Mouse (Mus musculus) thymus, postnatal 25 days (tissue): Measurements from ENCODE around the gene Zfp488.
A peak's percentile ranks its signal among the peaks of the same experiment; 100 is the strongest.

Experiments
- DNase-seq: peaks from one replicate; pipeline ENCODE4 v3.0.0; 2022

Gene Zfp488

GRCm38 (mm10) chr14:33942222-33942621, 36.3 kb downstream of the Zfp488 start:
- DNase-seq, result no peak

GRCm38 (mm10) chr14:33940739-33941138, 37.8 kb downstream of the Zfp488 start, which contains the start of gene Gdf2:
Gene Gdf2 (plus strand): TSS chr14:33941039.
- DNase-seq, result no peak

- no peak for DNase-seq
These were observed 39.4 kb downstream of the Zfp488 start for GRCm38 (mm10) chr14:33939117-33939516.

- no peak for DNase-seq
These were observed 44.7 kb downstream of the Zfp488 start for GRCm38 (mm10) chr14:33933778-33934317.

- DNase-seq, result peak; percentile 20
These were observed 45.4 kb downstream of the Zfp488 start for GRCm38 (mm10) chr14:33932935-33933703.

GRCm38 (mm10) chr14:33931853-33932252, 46.7 kb downstream of the Zfp488 start:
- DNase-seq, result no peak

GRCm38 (mm10) chr14:33923168-33924070, 55.1 kb downstream of the Zfp488 start, which contains the start of gene Gdf10:
Gene Gdf10 (plus strand): TSS chr14:33923587.
- DNase-seq, result no peak

GRCm38 (mm10) chr14:33922771-33923167, 55.8 kb downstream of the Zfp488 start:
- DNase-seq, result no peak

- no peak for DNase-seq
These were observed 57.6 kb downstream of the Zfp488 start for GRCm38 (mm10) chr14:33920727-33921559.
